Mouse (Mus musculus): ENCODE measurements around the gene Cox5b. TPM values are rescaled to one million over a fixed set of nuclear protein-coding genes. Genes with fewer than 3 reads are reported as not detected.

Gene Cox5b
- total RNA-seq, 2 experiments from 2014 or later, result 841 to 851 TPM

GRCm38 (mm10) chr1:36683810-36684467, 7.3 kb upstream of the Cox5b start:
- peak; percentile 83 to 88 for DNase-seq

GRCm38 (mm10) chr1:36690671-36691235, 496 bp upstream of the Cox5b start:
- DNase-seq, result no peak

- DNase-seq, result no peak
These were observed 3.6 kb downstream of the Cox5b start for GRCm38 (mm10) chr1:36694871-36695270.

DNA sequence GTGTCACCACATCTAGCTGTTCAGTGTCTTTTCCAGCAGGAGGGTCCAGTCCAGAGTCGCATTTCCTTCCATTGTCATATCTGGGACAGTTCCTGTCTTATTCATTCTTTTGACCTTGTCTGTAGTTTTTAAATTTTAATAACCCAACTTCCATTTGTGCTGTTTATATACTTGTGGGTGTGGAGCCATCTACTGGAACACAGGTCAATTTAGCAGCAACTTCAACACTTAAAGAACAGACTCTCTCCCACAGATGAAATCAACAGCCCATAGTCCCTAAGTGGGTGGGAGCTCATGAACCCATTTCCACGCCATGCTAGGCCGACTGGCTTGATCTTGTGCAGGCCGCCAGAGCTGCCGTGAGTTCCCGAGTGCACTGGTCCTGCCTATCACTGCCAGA, 5.2 kb downstream of the Cox5b start:
- DNase-seq, result no peak

GRCm38 (mm10) chr1:36697030-36697429, 5.8 kb downstream of the Cox5b start:
- no peak for DNase-seq

GRCm38 (mm10) chr1:36707166-36707565, 15.9 kb downstream of the Cox5b start:
- DNase-seq, result no peak

DNA sequence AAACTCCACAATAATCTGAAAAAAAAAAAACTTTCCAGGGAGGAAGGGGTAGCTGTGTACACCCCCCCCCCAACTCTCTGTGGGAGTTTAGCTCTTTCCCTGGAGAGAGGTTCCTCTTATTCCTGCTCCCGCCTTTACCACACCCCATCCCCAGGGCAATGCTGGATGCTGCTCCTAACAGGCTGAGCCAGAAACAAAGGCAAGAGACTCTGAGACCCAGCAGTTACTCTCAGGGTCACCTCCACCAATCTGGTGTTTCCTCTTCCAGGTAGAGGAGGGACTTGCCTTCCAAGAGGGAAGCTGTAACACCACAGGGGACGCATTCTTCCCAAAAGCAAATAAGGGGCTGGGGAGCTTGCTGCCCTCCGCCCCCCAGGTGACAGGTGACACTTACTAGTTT, 16.5 kb downstream of the Cox5b start:
- no peak for DNase-seq

- no peak for DNase-seq
These were observed 17.4 kb downstream of the Cox5b start for GRCm38 (mm10) chr1:36708626-36709025.

DNA sequence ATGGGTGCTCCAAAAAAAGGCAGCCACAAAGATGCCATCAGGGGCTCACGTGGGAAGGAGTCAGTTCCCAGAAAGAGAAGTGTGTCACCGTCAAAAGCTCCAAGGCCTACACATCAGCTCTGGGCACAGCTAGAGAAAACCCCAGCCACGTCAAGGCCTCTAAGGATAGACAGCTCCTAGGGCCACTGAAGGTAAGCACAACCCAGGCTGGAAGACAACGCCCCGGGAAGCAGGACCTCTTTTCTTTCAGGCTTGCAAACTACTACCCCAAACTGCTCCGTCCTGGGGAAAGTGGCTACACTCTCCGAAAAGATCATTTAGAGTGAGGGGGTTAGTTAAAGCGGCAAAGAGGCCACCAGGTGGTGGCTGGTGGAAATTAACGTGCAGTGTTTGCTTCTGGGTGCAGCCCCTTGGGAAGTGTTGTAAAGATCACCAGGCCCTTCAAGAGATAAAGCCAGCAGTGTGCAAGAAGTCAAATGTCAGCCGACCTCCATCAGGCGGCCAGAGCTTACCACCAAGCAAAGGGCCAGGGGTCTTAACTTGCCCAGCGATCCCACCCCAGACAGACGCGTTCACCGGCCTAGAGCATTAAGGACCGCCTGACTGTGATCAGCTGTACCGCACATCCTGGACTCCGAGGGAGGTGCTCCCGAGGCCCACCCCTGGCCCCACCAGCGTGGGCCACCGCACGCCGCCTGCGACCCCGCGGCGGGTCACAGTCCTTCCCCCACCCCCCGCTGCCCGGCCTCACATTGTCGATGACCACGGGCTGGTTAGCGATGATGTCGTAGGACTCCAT, 18.0 kb downstream of the Cox5b start:
- peak; percentile 52 to 55 for DNase-seq

DNA sequence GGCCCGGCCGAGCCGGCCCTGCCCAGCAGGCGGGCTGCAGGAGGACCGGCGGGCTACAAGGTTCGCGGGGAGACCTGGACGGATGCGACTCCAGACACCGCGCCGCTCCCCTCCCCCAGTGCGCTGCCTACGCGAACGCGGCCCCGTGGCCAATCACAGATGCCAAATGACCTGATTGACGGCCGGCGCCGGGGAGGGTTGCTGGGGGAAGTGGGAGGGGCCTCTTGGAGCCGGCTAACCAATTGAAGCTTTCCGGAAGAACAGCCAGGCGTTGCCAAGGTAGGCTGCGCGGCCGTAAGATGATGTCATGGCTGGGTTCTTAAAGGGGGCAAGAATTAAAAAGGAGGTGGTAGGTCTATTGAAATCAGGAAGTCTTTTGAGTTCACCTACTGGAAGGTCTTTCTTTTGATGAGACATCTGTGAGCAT, 18.6 kb downstream of the Cox5b start, which contains the start of gene 4933424G06Rik:
Gene 4933424G06Rik (plus strand): TSS at position 296 of the 427 bp plus-strand sequence.
- DNase-seq, result peak; percentile 99

- no peak for DNase-seq
These were observed 19.9 kb downstream of the Cox5b start for GRCm38 (mm10) chr1:36711104-36711503.

- no peak for DNase-seq
These were observed 23.1 kb downstream of the Cox5b start, which contains the start of gene Actr1b for GRCm38 (mm10) chr1:36714311-36714710. TSS of gene Actr1b (minus strand) at chr1:36714422.

GRCm38 (mm10) chr1:36718786-36719185, 27.5 kb downstream of the Cox5b start:
- no peak for DNase-seq

DNA sequence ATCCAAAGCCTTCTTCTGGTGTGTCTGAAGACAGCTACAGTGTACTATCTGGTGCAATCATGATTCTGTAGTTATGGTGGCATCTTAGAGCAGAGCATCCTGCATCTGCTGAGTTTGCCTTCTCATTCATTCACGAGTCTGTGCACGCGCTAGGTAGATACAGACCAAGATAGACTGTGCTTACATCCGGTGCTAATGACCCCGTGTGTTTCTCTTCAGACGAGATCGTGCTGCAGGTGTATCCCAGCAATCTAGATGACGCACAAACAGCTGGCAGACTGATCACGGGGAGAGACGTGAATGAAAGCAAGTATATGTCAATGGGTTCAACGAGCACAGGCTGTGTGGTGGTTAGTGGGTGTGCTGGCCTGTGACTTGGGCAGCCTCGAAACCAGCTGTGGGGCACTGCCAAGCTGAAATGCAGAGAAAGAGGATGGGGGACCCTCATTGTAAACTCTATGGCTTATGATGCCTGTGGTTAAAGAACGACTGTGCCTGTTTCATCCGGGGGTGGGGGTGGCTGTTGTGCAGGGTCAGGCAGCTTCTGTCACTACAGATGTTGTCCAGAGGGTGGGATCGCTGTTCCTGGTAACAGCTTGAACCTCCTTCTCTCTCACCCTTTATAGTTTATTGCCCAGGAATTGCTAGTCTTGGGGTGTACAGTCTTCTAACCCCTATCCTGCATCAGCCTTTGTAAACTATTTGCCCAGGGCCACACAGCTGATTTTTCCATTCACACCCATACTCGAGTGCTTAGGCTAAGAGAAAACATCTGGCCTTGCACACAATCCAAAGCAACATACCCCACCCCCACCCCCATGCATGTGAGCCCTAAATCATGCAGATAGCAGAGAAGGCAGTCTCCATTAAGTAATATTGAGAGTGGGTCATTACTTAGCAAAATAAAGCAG, 32.2 kb downstream of the Cox5b start:
- no peak for DNase-seq

DNA sequence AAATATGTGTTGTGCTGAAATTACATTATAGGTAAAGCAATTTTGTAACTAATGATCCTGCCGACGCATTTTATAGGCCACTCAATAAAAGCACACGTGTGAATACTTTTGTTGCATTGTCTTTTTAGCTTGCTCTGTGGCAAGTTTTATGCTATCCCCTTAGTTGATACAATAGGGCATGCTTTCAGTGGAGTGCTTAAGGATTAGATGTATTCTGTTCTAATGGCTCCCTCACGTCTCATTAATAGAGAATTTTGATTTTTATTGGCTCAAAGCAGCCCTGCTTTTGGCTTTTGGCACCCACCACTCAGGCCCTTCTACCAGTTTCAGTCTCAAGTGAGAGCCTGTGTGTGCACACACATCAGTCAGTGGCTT, 32.8 kb downstream of the Cox5b start:
- no peak for DNase-seq

DNA sequence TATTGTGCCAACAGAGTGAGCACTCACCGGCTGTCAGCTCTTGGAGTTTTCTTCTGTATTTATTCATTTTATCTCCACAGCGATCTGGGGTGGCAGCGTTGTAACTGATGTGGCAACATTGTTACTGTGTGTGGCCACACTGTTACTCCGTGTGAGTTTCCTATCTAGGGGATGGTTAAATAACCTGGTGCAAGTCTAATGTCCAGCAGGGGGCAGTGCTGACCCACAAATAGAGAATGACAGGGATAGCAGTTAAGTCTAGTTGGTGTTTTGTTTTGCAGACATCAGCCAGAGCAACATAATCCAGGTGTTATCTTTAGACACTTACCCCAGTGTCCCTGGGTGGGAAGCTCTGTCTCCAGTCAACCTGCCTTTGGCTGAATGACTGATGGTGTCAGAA, 46.1 kb downstream of the Cox5b start:
- peak; percentile 81 to 85 for DNase-seq

GRCm38 (mm10) chr1:36739231-36739630, 48.0 kb downstream of the Cox5b start:
- no peak for DNase-seq

DNA sequence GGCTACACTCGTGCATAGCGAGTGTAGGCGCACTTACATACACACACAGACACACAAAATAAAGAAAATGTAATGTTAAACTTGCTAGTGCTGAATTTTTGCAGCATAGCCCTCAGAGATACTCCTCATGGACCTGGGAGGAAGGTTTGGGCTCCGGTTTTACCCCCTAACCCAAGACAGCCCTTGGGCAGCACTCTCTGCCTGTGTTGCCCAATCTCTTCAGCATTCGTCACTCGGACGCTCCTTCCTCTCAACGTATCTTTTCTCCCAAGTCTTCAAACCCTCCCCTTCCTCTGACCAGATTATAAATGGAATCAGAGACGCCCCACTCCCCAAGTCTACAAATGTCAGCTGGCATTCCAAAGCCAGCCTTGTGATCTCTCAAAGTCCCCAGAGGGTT, 51.8 kb downstream of the Cox5b start:
- no peak for DNase-seq

All from adrenal gland, postnatal 36 days (tissue).